Comparison of ENCODE assay signal across 1 mouse cellular context in the genomic region with DNA sequence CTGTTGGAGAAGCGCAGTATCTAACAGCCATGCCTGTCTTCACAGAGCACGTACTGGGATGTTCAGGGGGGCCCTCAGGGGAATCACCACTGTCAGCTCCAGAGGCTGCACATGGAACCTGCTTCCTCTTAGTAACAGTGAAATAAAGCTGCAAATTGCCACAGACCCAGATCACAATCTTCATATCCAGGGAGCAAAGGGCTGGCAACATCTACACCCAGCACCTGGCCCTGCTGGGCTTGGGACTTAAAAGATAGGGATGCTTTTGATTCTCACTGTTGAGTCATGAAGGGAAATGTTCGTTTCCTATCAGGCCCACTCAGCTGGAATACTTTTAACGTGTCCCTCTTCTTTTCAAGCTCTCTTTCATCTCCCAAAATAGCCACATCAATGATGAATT.
TF ChIP-seq lines count a peak whose summit lies in the region.

No protein-coding gene starts in this region.

TF ChIP-seq in MEL, 35 proteins besides CTCF, POLR2A, EP300 and RAD21 (continued from another document):
- 0 out of 2 replicates have a peak, but pooled peaks have one; percentile 54 for TF ChIP-seq JUND (IDR thresholded peaks at IDR 0.05; ENCODE audit: low read depth, low read length)
- TF ChIP-seq GABPA (IDR thresholded peaks at IDR 0.05; ENCODE audit: low read depth, low read length) = peak; percentile 60; the same call in 1 of the 2 replicates
- TF ChIP-seq SMC3 (IDR thresholded peaks at IDR 0.05; ENCODE audit: low read depth, low read length) = no peak; the same call in 1 of the 2 replicates
- TF ChIP-seq MEF2A (IDR thresholded peaks at IDR 0.05; ENCODE audit: extremely low read depth, insufficient replicate concordance, low read depth, low read length, poor library complexity, severe bottlenecking) = 0 out of 2 replicates have a peak, but pooled peaks have one; percentile 55
- peak; percentile 92 for TF ChIP-seq TCF12 (IDR thresholded peaks at IDR 0.05; ENCODE audit: low read depth, low read length)
- no peak for TF ChIP-seq POLR2AphosphoS2 (IDR thresholded peaks at IDR 0.05; ENCODE audit: low read length)
- no peak for TF ChIP-seq HCFC1 (IDR thresholded peaks at IDR 0.05; ENCODE audit: low read depth, low read length)
- TF ChIP-seq RCOR1 (IDR thresholded peaks at IDR 0.05; ENCODE audit: low read depth, low read length) = peak; percentile 66
- peak; percentile 89 for TF ChIP-seq MYB (IDR thresholded peaks at IDR 0.05; ENCODE audit: low read depth, low read length)
- no peak for TF ChIP-seq USF2 (IDR thresholded peaks at IDR 0.05; ENCODE audit: borderline replicate concordance in 1 of 2, insufficient read depth in 1 of 2, low read depth in 1 of 2, low read length in 2 of 2)
- peak; percentile 75 for TF ChIP-seq SIN3A (IDR thresholded peaks at IDR 0.05; ENCODE audit: low read length)
- TF ChIP-seq USF1 (IDR thresholded peaks at IDR 0.05; ENCODE audit: low read depth, low read length) = no peak
TF ChIP-seq in MEL: peak in this region for 15.
